Mouse (Mus musculus): ENCODE measurements around the gene Dffa.

The Dffa gene

GRCm38 (mm10) chr4:149103875-149104561 is at the start of gene Dffa:
Dffa (plus strand) TSS chr4:149104146.
- peak; percentile 89 for DNase-seq

- no peak for DNase-seq
Observed at GRCm38 (mm10) chr4:149055847-149056246, 48.1 kb upstream of the Dffa start.

GRCm38 (mm10) chr4:149056957-149057356 is 47.0 kb upstream of the Dffa start:
- DNase-seq: no peak

- DNase-seq: no peak
Observed at GRCm38 (mm10) chr4:149057470-149057869, 46.5 kb upstream of the Dffa start.

- DNase-seq: no peak
Observed at GRCm38 (mm10) chr4:149058298-149058697, 45.6 kb upstream of the Dffa start.

- DNase-seq: no peak
Observed at GRCm38 (mm10) chr4:149059713-149060112, 44.2 kb upstream of the Dffa start.

- no peak for DNase-seq
Observed at GRCm38 (mm10) chr4:149060621-149061431, 43.1 kb upstream of the Dffa start.

- DNase-seq: no peak
Observed at GRCm38 (mm10) chr4:149061432-149061718, 42.6 kb upstream of the Dffa start.

GRCm38 (mm10) chr4:149062406-149063318 is 41.3 kb upstream of the Dffa start:
- no peak for DNase-seq

- no peak for DNase-seq
Observed at GRCm38 (mm10) chr4:149064061-149064854, 39.7 kb upstream of the Dffa start.

- DNase-seq: no peak
Observed at GRCm38 (mm10) chr4:149066672-149067551, 37.0 kb upstream of the Dffa start.

GRCm38 (mm10) chr4:149075073-149075472 is 28.9 kb upstream of the Dffa start:
- no peak for DNase-seq

- DNase-seq: peak; percentile 48
Observed at GRCm38 (mm10) chr4:149075871-149076575, 27.9 kb upstream of the Dffa start.

- DNase-seq: no peak
Observed at GRCm38 (mm10) chr4:149078261-149078660, 25.7 kb upstream of the Dffa start.

GRCm38 (mm10) chr4:149079629-149080028 is 24.3 kb upstream of the Dffa start:
- no peak for DNase-seq

- DNase-seq: no peak
Observed at GRCm38 (mm10) chr4:149080111-149080510, 23.8 kb upstream of the Dffa start.

GRCm38 (mm10) chr4:149081528-149081927 is 22.4 kb upstream of the Dffa start:
- peak; percentile 42 for DNase-seq

GRCm38 (mm10) chr4:149085381-149085780 is 18.6 kb upstream of the Dffa start:
- no peak for DNase-seq

GRCm38 (mm10) chr4:149091364-149091763 is 12.6 kb upstream of the Dffa start:
- DNase-seq: no peak

- no peak for DNase-seq
Observed at GRCm38 (mm10) chr4:149097956-149098355, 6.0 kb upstream of the Dffa start.

- no peak for DNase-seq
Observed at GRCm38 (mm10) chr4:149098571-149098970, 5.4 kb upstream of the Dffa start.
